Mouse (Mus musculus) ES-E14 (cell line): Measurements from ENCODE around the gene Gm38394. TPM values are rescaled to one million over a fixed set of nuclear protein-coding genes. Genes with fewer than 3 reads are reported as not detected.
A peak's percentile ranks its signal among the peaks of the same experiment; 100 is the strongest.
"Not testable (repeated sequence)": the region's sequence is repeated elsewhere in the genome, so short reads cannot be mapped to it uniquely, and the experiment has no call there.

Experiments
- DNase-seq: peaks from one replicate; pipeline ENCODE4 v3.0.0-alpha.2; 2013; ENCODE audit warnings: low read depth, low spot score
- H3K27ac ChIP-seq: 2 replicates; pipeline ENCODE4 v1.5.1; 2012; ENCODE audit warnings: low read depth, mild to moderate bottlenecking, low read length, moderate library complexity, mixed read lengths; ENCODE audit not compliant: poor library complexity, insufficient read depth, severe bottlenecking
- H3K36me3 ChIP-seq: 2 replicates; pipeline ENCODE4 v1.6.1; 2012; ENCODE audit warnings: mild to moderate bottlenecking, low read length, moderate library complexity, mixed read lengths; ENCODE audit not compliant: control insufficient read depth, poor library complexity, insufficient read depth, severe bottlenecking
- H3K4me1 ChIP-seq, 2 experiments: fragments of 150-350 bp in 1 of 2; sonication (generic) in 1 of 2; 2 replicates each; pipeline ENCODE4 v1.6.1; 2012; ENCODE audit warnings: low read length in 2 of 2, mild to moderate bottlenecking in 1 of 2, mixed read lengths in 1 of 2; ENCODE audit not compliant: control insufficient read depth in 2 of 2, insufficient read depth in 2 of 2, poor library complexity in 1 of 2
- H3K4me3 ChIP-seq, 2 experiments: fragments of 150-350 bp in 1 of 2; sonication (generic) in 1 of 2; 2 replicates each; pipeline ENCODE4 v1.5.1; 2012; ENCODE audit warnings: low read length in 2 of 2, low read depth in 1 of 2, mild to moderate bottlenecking in 1 of 2, mixed read lengths in 1 of 2; ENCODE audit not compliant: insufficient read depth in 1 of 2, poor library complexity in 1 of 2, severe bottlenecking in 1 of 2
- H3K9ac ChIP-seq: 2 replicates; pipeline ENCODE4 v1.6.1; 2012; ENCODE audit warnings: low read depth, mild to moderate bottlenecking, low read length, mixed read lengths; ENCODE audit not compliant: poor library complexity, insufficient read depth, severe bottlenecking
- H3K9me3 ChIP-seq: fragments of 150-350 bp; sonication (generic); 2 replicates; pipeline ENCODE4 v1.6.1; 2012; ENCODE audit warnings: low read depth, mild to moderate bottlenecking, low read length; ENCODE audit not compliant: control insufficient read depth, insufficient read depth
- CHD2 ChIP-seq: IDR thresholded peaks from 2 replicates; pipeline ENCODE4 v1.6.1; 2014; ENCODE audit warnings: mild to moderate bottlenecking, low read depth, low read length, inconsistent platforms
- HCFC1 ChIP-seq: IDR thresholded peaks from 2 replicates; pipeline ENCODE4 v1.6.1; 2012; ENCODE audit warnings: low read length, inconsistent platforms, borderline replicate concordance; ENCODE audit not compliant: insufficient read depth
- MAFK ChIP-seq: IDR thresholded peaks from 2 replicates; pipeline ENCODE4 v1.6.1; 2014; ENCODE audit warnings: mild to moderate bottlenecking, low read depth, low read length, inconsistent platforms; ENCODE audit not compliant: insufficient read depth
- ZC3H11A ChIP-seq: IDR thresholded peaks from 2 replicates; pipeline ENCODE4 v1.6.1; 2012; ENCODE audit warnings: low read depth, mild to moderate bottlenecking, inconsistent platforms, low read length, borderline replicate concordance
- ZNF384 ChIP-seq: IDR thresholded peaks from 2 replicates; pipeline ENCODE4 v1.6.1; 2012; ENCODE audit warnings: low read depth, low read length, inconsistent platforms
- in situ Hi-C, 2 experiments: fragments of 600-800 bp; cut with MboI; formaldehyde crosslinking; loops; one replicate each; pipeline ENCODE4 v1.15.1; 2025; ENCODE audit warnings: low sequenced_read_pairs in 2 of 2, inconsistent platforms in 1 of 2; ENCODE audit not compliant: unreplicated experiment in 2 of 2
- total RNA-seq: library from RNA; depleted of rRNA; stranded (reverse); fragments of 300-350 nt; gene quantifications from 2 replicates; pipeline ENCODE4 v1.2.3, GENCODE M21; 2012

Gene Gm38394
- total RNA-seq, 1 experiment: 8.7 TPM

DNA sequence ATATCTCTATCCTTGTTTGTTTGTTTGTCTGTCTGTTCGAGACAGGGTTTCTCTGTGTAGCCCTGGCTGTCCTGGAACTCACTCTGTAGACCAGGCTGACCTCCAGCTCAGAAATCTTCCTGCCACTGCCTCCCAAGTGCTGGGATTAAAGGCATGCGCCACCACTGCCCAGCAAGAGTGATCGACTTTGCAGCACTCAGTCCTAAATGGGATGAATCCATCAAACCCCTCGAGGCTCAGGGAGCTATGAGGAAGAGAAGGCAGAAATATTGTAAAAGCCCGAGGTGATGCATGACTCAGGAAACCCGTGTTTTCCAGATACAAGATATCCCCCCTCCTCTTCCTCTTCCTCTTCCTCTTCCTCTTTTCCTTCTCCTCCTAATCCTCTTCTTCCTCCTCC is 9.7 kb upstream of the Gm38394 start:
- H3K36me3 ChIP-seq: peaks cover under 1% of the 10 kb centered on the region; the same call in 1 of the 2 replicates
- H3K4me1 ChIP-seq: peaks cover 5 to 15% of the 10 kb centered on the region in 2 experiments
- no peak for DNase-seq
- H3K9ac ChIP-seq: peak overlapping the region; percentile 45; the same call in 1 of the 2 replicates
- TF ChIP-seq MAFK (no peak), ZC3H11A (no peak), HCFC1 (no peak), CHD2 (no peak), ZNF384 (no peak)
- in situ Hi-C loops: no loop called here
- no peaks in the 10 kb centered on the region for H3K9me3 ChIP-seq
- H3K27ac ChIP-seq: peak overlapping the region; percentile 96; the same call in 1 of the 2 replicates
- peak overlapping the region in 1 of 2 experiments; percentile 71; a peak in 2 of 4 replicates for H3K4me3 ChIP-seq

- TF ChIP-seq ZC3H11A: no peak
- no peak for TF ChIP-seq ZNF384
- TF ChIP-seq CHD2: no peak
- no peak for TF ChIP-seq MAFK
- no peak for TF ChIP-seq HCFC1
- peak; percentile 57 for DNase-seq
- Histone ChIP-seq H3K4me3 (peak overlapping the region; percentile 45 to 71), H3K4me1 (peaks cover 5 to 15% of the 10 kb centered on the region in 2 experiments), H3K27ac (peak overlapping the region; percentile 96), H3K9ac (peak overlapping the region; percentile 91), H3K9me3 (no peaks in the 10 kb centered on the region), H3K36me3 (no peaks in the 10 kb centered on the region; the same call in 1 of the 2 replicates)
- in situ Hi-C loops: no loop called here
These were observed 9.1 kb upstream of the Gm38394 start for GRCm38 (mm10) chr1:133670190-133670589.

DNA sequence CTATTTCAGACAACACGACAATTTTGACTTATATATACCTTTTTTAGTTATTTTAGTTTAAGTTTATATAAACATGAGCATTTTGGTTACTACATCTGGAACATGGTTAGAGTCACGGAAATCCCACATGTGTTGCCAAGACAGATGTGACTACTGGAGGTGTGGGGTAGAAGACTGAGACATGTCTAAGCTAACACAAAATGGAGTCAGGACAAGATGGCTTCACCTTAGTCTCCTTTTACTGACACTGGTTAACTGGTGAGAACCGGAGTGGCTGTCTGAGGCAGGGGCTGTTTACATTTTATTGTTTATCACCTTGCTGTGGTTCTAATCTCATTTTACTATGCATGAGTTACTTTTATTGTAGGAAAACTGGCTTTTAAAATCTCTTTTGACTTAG is 7.5 kb upstream of the Gm38394 start:
- Histone ChIP-seq H3K9me3 (no peaks in the 10 kb centered on the region), H3K36me3 (no peaks in the 10 kb centered on the region; the same call in 1 of the 2 replicates), H3K4me3 (peak overlapping the region; percentile 71 to 75), H3K27ac (peak overlapping the region; percentile 10; the same call in 1 of the 2 replicates), H3K4me1 (peaks cover 7 to 17% of the 10 kb centered on the region in 2 experiments), H3K9ac (peak overlapping the region; percentile 65)
- TF ChIP-seq ZC3H11A: no peak
- TF ChIP-seq MAFK: no peak
- DNase-seq: no peak
- in situ Hi-C loops: no loop called here

DNA sequence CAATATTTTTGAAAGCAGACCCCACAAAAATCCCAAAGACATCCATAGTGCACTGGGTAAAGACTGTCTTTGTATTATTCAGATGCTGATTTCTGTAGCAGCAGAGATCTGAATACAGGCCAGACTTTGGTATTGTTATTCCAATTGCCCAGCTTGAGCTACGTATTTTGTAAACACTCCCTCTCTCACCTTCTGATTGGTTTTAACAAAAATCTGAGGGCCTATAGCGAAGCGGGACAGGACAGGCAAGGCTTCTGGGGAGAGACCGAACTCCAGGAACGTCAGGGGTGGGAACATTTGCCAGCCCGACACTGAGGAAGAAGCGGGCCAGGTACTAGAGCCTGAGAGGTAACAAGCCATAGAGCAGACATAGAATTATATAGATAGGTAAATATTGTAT is 6.6 kb upstream of the Gm38394 start:
- H3K9ac ChIP-seq: no peak overlapping the region
- TF ChIP-seq CHD2 (peak; percentile 57; the same call in 1 of the 2 replicates), MAFK (no peak), ZNF384 (no peak), ZC3H11A (no peak), HCFC1 (no peak)
- no peak overlapping the region; the same call in 1 of the 2 replicates for H3K27ac ChIP-seq
- peak; percentile 86 for DNase-seq
- in situ Hi-C loops: no loop called here
- no peaks in the 10 kb centered on the region; the same call in 1 of the 2 replicates for H3K36me3 ChIP-seq
- no peaks in the 10 kb centered on the region for H3K9me3 ChIP-seq
- peak overlapping the region in 1 of 2 experiments; percentile 75; a peak in 2 of 4 replicates for H3K4me3 ChIP-seq
- peaks cover 8 to 20% of the 10 kb centered on the region in 2 experiments for H3K4me1 ChIP-seq

GRCm38 (mm10) chr1:133665713-133666112 is 4.6 kb upstream of the Gm38394 start:
- H3K27ac ChIP-seq, H3K9me3 ChIP-seq, in situ Hi-C loops, H3K36me3 ChIP-seq, DNase-seq: not testable (repeated sequence)
- Histone ChIP-seq H3K4me1 (peaks cover 8 to 19% of the 10 kb centered on the region in 2 experiments), H3K4me3 (peak overlapping the region in 1 of 2 experiments; percentile 67; a peak in 1 of 4 replicates), H3K9ac (peak overlapping the region; percentile 53; the same call in 1 of the 2 replicates)
